ENCODE assay signal across 18 mouse cellular contexts in genomic region chr9:72422753-72423152, GRCm38 (mm10). TPM values are rescaled to one million over a fixed set of nuclear protein-coding genes. Genes with fewer than 3 reads are reported as not detected.
A peak's percentile ranks its signal among the peaks of the same experiment; 100 is the strongest.
DNase-seq lines count a peak whose midpoint lies in the region; ATAC-seq and TF ChIP-seq lines count a peak whose summit lies in the region.
"Had no signal": no experiment of that assay in that cellular context is flagged by ENCODE, and none has a peak within 500 bp of the region (broad histone marks: within the 10 kb centered on the region; RNA-seq: fewer than 3 reads in every experiment).

No protein-coding gene starts in this region.

- no peak overlapping the region for H3K4me2 ChIP-seq in hindbrain, embryonic 16.5 days (ENCODE audit: low read length)
- no peak overlapping the region for H3K4me2 ChIP-seq in liver, postnatal 0 days (ENCODE audit: low read depth, low read length)
- H3K4me2 ChIP-seq in CH12.LX (ENCODE audit: insufficient read depth, low read depth, poor library complexity, severe bottlenecking) = no peak overlapping the region
- H3K4me2 ChIP-seq: limb, embryonic 12.5 days; liver, embryonic 15.5 days had no signal

- no peak for TF ChIP-seq EP300 in liver, postnatal 0 days (IDR thresholded peaks at IDR 0.05; ENCODE audit: low read depth)
- no peak for TF ChIP-seq EP300 in CH12.LX (IDR thresholded peaks at IDR 0.05; ENCODE audit: low read length)

- H3K9me3 ChIP-seq in hindbrain, embryonic 10.5 days = no peaks in the 10 kb centered on the region
- no peaks in the 10 kb centered on the region for H3K9me3 ChIP-seq in hindbrain, embryonic 16.5 days (ENCODE audit: control insufficient read depth, low read length)
- H3K9me3 ChIP-seq in liver, postnatal 0 days (ENCODE audit: low read length) = 0 out of 2 replicates have a peak, but pooled peaks cover 3% of the 10 kb centered on the region
- H3K9me3 ChIP-seq in CH12.LX (replicated peaks; ENCODE audit: low read length) = no peaks in the 10 kb centered on the region
- H3K9me3 ChIP-seq: heart, embryonic 10.5 days; limb, embryonic 12.5 days; liver, embryonic 15.5 days had no signal

- H3K27me3 ChIP-seq in hindbrain, embryonic 10.5 days (ENCODE audit: insufficient read depth, poor library complexity, severe bottlenecking) = no peaks in the 10 kb centered on the region
- H3K27me3 ChIP-seq in hindbrain, embryonic 16.5 days (replicated peaks; ENCODE audit: control insufficient read depth, insufficient read depth, low read length) = no peaks in the 10 kb centered on the region
- no peaks in the 10 kb centered on the region for H3K27me3 ChIP-seq in liver, postnatal 0 days (ENCODE audit: insufficient read depth, low read length)
- H3K27me3 ChIP-seq in CH12.LX (replicated peaks) = no peaks in the 10 kb centered on the region
- H3K27me3 ChIP-seq: limb, embryonic 12.5 days had no signal

- no peaks in the 10 kb centered on the region for H3K36me3 ChIP-seq in hindbrain, embryonic 10.5 days
- no peaks in the 10 kb centered on the region for H3K36me3 ChIP-seq in hindbrain, embryonic 16.5 days (ENCODE audit: control insufficient read depth, insufficient read depth, low read length)
- H3K36me3 ChIP-seq in liver, postnatal 0 days (replicated peaks; ENCODE audit: insufficient read depth, low read length) = no peaks in the 10 kb centered on the region
- H3K36me3 ChIP-seq in CH12.LX (replicated peaks in 1 of 2; ENCODE audit: control insufficient read depth in 1 of 2, insufficient read depth in 1 of 2, low read length in 1 of 2) = no peaks in the 10 kb centered on the region
- H3K36me3 ChIP-seq: heart, embryonic 10.5 days; limb, embryonic 12.5 days; liver, embryonic 15.5 days had no signal

- no peak overlapping the region for H3K9ac ChIP-seq in hindbrain, embryonic 16.5 days (ENCODE audit: low read depth, low read length)
- H3K9ac ChIP-seq in liver, postnatal 0 days (replicated peaks) = no peak overlapping the region
- no peak overlapping the region for H3K9ac ChIP-seq in CH12.LX (ENCODE audit: insufficient read depth, low read depth)
- H3K9ac ChIP-seq: limb, embryonic 12.5 days; liver, embryonic 15.5 days had no signal

- DNase-seq in hindbrain, embryonic 10.5 days (ENCODE audit: low spot score) = no peak
- DNase-seq in liver, postnatal 0 days = no peak
- DNase-seq in liver (no peak), CH12.LX (ENCODE audit: extremely low read depth) (no peak), R1 (ENCODE audit: low read depth, low spot score) (peak; percentile 35)
- no peak for DNase-seq in cerebellum, postnatal 10 days
- DNase-seq: adrenal gland, postnatal 14 days; cerebellum, adult 9-11 months; kidney, adult 2 months; kidney, postnatal 36 days; lung, postnatal 14 days; right cerebral cortex, adult 18-20 months; thymus, postnatal 14 days had no signal

- dilution Hi-C loops in CH12.LX (cut with MboI; ENCODE audit: extremely low pct_ligation_motif_present, extremely low pct_unique_long_range_greater_than_20kb, low sequenced_read_pairs) = no loop called here

- H3K27ac ChIP-seq in hindbrain, embryonic 10.5 days = 0 out of 2 replicates have a peak overlapping the region, but pooled peaks have one; percentile 72
- no peak overlapping the region for H3K27ac ChIP-seq in hindbrain, embryonic 16.5 days (ENCODE audit: low read depth, low read length)
- no peak overlapping the region for H3K27ac ChIP-seq in liver, postnatal 0 days (ENCODE audit: low read depth)
- no peak overlapping the region for H3K27ac ChIP-seq in CH12.LX (ENCODE audit: insufficient read depth, low read depth)
- H3K27ac ChIP-seq: limb, embryonic 12.5 days had no signal

- no peak overlapping the region for H3K4me3 ChIP-seq in hindbrain, embryonic 10.5 days
- H3K4me3 ChIP-seq in hindbrain, embryonic 16.5 days (ENCODE audit: low read length) = no peak overlapping the region
- H3K4me3 ChIP-seq in liver, postnatal 0 days (ENCODE audit: low read depth, low read length) = no peak overlapping the region
- H3K4me3 ChIP-seq in CH12.LX (replicated peaks in 1 of 3; ENCODE audit: low read depth in 2 of 3, low read length in 2 of 3, poor library complexity in 1 of 3) = no peak overlapping the region
- H3K4me3 ChIP-seq: heart, embryonic 10.5 days; limb, embryonic 12.5 days; liver, embryonic 15.5 days had no signal

- ATAC-seq in hindbrain, embryonic 16.5 days = no peak
- no peak for ATAC-seq in liver, postnatal 0 days
- ATAC-seq: forebrain, embryonic 16.5 days had no signal

- peaks cover 20% of the 10 kb centered on the region for H3K4me1 ChIP-seq in hindbrain, embryonic 10.5 days (replicated peaks)
- H3K4me1 ChIP-seq in hindbrain, embryonic 16.5 days (ENCODE audit: control insufficient read depth, insufficient read depth, low read depth, low read length) = peaks cover 15% of the 10 kb centered on the region
- H3K4me1 ChIP-seq in liver, postnatal 0 days (ENCODE audit: insufficient read depth) = peaks cover 4% of the 10 kb centered on the region
- peaks cover 6 to 8% of the 10 kb centered on the region in 2 experiments; a peak in 2 of 4 replicates for H3K4me1 ChIP-seq in CH12.LX (ENCODE audit: control insufficient read depth in 1 of 2, insufficient read depth in 2 of 2)

- H3K79me2 ChIP-seq in CH12.LX (replicated peaks; ENCODE audit: control insufficient read depth, extremely low read depth, insufficient read depth, poor library complexity, severe bottlenecking) = no peaks in the 10 kb centered on the region

- in situ Hi-C loops in CH12.LX (cut with MboI; ENCODE audit: low pct_ligation_motif_present, low pct_unique_long_range_greater_than_20kb, low sequenced_read_pairs) = no loop called here

- TF ChIP-seq POLR2A in CH12.LX (IDR thresholded peaks at IDR 0.05; ENCODE audit: low read depth, low read length) = no peak

- peak; percentile 41 for TF ChIP-seq CTCF in liver, postnatal 0 days (IDR thresholded peaks at IDR 0.05; ENCODE audit: low read depth)
- no peak; a peak in 2 of 4 replicates for TF ChIP-seq CTCF in CH12.LX (conservative IDR thresholded peaks at IDR 0.05 in 1 of 2, IDR thresholded peaks at IDR 0.05 in 1 of 2; ENCODE audit: low read depth in 2 of 2, low read length in 2 of 2)

- 89% methylated on average over 2 of the region's 2 CpGs for WGBS in hindbrain, embryonic 10.5 days
- WGBS in hindbrain, embryonic 16.5 days = 82% methylated on average over 2 of the region's 2 CpGs
- 85% methylated on average over 2 of the region's 2 CpGs for WGBS in liver, postnatal 0 days (ENCODE audit: insufficient replicate concordance)

- TF ChIP-seq RAD21 in CH12.LX (IDR thresholded peaks at IDR 0.05; ENCODE audit: low read depth, low read length) = peak; percentile 7

TF ChIP-seq in CH12.LX, 34 proteins besides CTCF, POLR2A, EP300 and RAD21:
- no peak for TF ChIP-seq ELF1 (IDR thresholded peaks at IDR 0.05; ENCODE audit: low read depth, low read length)
- no peak for TF ChIP-seq SIN3A (IDR thresholded peaks at IDR 0.05; ENCODE audit: low read length)
- no peak for TF ChIP-seq USF2 (conservative IDR thresholded peaks at IDR 0.05; ENCODE audit: low read depth, low read length)
- TF ChIP-seq TBP (conservative IDR thresholded peaks at IDR 0.05; ENCODE audit: low read depth, low read length) = no peak
- TF ChIP-seq NELFE (IDR thresholded peaks at IDR 0.05; ENCODE audit: low read depth, low read length) = no peak
- no peak for TF ChIP-seq MAFK (IDR thresholded peaks at IDR 0.05; ENCODE audit: insufficient replicate concordance, low read length)
- TF ChIP-seq UBTF (IDR thresholded peaks at IDR 0.05; ENCODE audit: low read depth, low read length) = no peak
- no peak for TF ChIP-seq ZNF384 (IDR thresholded peaks at IDR 0.05; ENCODE audit: low read depth, low read length)
- TF ChIP-seq ZKSCAN1 (IDR thresholded peaks at IDR 0.05; ENCODE audit: borderline replicate concordance, low read depth, low read length) = no peak
- TF ChIP-seq MYC (IDR thresholded peaks at IDR 0.05; ENCODE audit: low read depth, low read length) = no peak
- TF ChIP-seq IRF4 (IDR thresholded peaks at IDR 0.05; ENCODE audit: low read depth, low read length) = no peak
- TF ChIP-seq CHD1 (IDR thresholded peaks at IDR 0.05; ENCODE audit: low read depth, low read length) = no peak
- TF ChIP-seq MXI1 (IDR thresholded peaks at IDR 0.05; ENCODE audit: low read depth, low read length) = no peak
- no peak for TF ChIP-seq MAZ (IDR thresholded peaks at IDR 0.05; ENCODE audit: low read depth, low read length)
- TF ChIP-seq MEF2A (IDR thresholded peaks at IDR 0.05; ENCODE audit: borderline replicate concordance, low read depth, low read length) = no peak
- no peak for TF ChIP-seq CHD2 (IDR thresholded peaks at IDR 0.05; ENCODE audit: low read length)
- TF ChIP-seq JUND (conservative IDR thresholded peaks at IDR 0.05; ENCODE audit: low read depth, low read length) = no peak
- TF ChIP-seq NRF1 (IDR thresholded peaks at IDR 0.05; ENCODE audit: low read depth, low read length) = no peak

RNA-seq across cellular contexts. Expression of gene Mns1, which starts 15.1 kb away (rescaled TPM):
- 32.3 and 51.3 TPM in 2 replicates for polyA plus RNA-seq in hindbrain, embryonic 10.5 days (2016; fragmentation: Nextera tagmentation; extraction: Ambion mirVana)
- 8.6 and 9.2 TPM in 2 replicates for polyA plus RNA-seq in hindbrain, embryonic 16.5 days (2015; fragmentation: Nextera tagmentation; extraction: Ambion mirVana)
- 36.4 and 41.9 TPM in 2 replicates for polyA plus RNA-seq in liver, postnatal 0 days (2015; fragmentation: Nextera tagmentation; extraction: Ambion mirVana)
- total RNA-seq in CH12.LX (2012; rRNA removed) (19.4 and 32.2 TPM in 2 replicates), CH12.LX (2014; rRNA removed) (16.7 and 19.8 TPM in 2 replicates)
- 66.0 and 87.7 TPM in 2 replicates for polyA plus RNA-seq in CH12.LX (2012; ENCODE audit: insufficient read length, low read depth)
